Mouse (Mus musculus) stomach, postnatal 0 days (tissue): ENCODE data around the gene Kat6b. TPM values are rescaled to one million over a fixed set of nuclear protein-coding genes. Genes with fewer than 3 reads are reported as not detected.

Experiments
- ATAC-seq: fragments of 200-750 bp; cut with Nextera tagmentation; 2 replicates; pipeline ENCODE4 v1.8.0; 2017; ENCODE audit not compliant: low FRiP score, low TSS enrichment
- DNase-seq: peaks from one replicate; pipeline ENCODE4 v3.0.0-alpha.2; 2016; ENCODE audit warnings: low spot score
- H3K27ac ChIP-seq: fragments of 300-500 bp; sonication (generic); replicated peaks from 2 replicates; pipeline ENCODE4 v1.5.1; 2014; ENCODE audit warnings: mild to moderate bottlenecking, control low read depth
- H3K27me3 ChIP-seq: fragments of 300-500 bp; sonication (generic); 2 replicates; pipeline ENCODE4 v1.6.1; 2014; ENCODE audit warnings: low read length; ENCODE audit not compliant: control insufficient read depth, insufficient read depth
- H3K36me3 ChIP-seq: fragments of 300-500 bp; sonication (generic); 2 replicates; pipeline ENCODE4 v1.6.1; 2014; ENCODE audit warnings: low read length, mixed read lengths; ENCODE audit not compliant: control insufficient read depth, insufficient read depth
- H3K4me1 ChIP-seq: fragments of 300-500 bp; sonication (generic); replicated peaks from 2 replicates; pipeline ENCODE4 v1.6.1; 2014; ENCODE audit warnings: antibody characterized with exemption; ENCODE audit not compliant: control insufficient read depth, insufficient read depth
- H3K4me2 ChIP-seq: fragments of 300-500 bp; sonication (generic); replicated peaks from 2 replicates; pipeline ENCODE4 v1.6.1; 2014; ENCODE audit warnings: low read depth, mild to moderate bottlenecking, control low read depth, moderate library complexity
- H3K4me3 ChIP-seq: fragments of 300-500 bp; sonication (generic); 2 replicates; pipeline ENCODE4 v1.5.1; 2014; ENCODE audit warnings: low read depth, low read length, control low read depth
- H3K9ac ChIP-seq: fragments of 300-500 bp; sonication (generic); 2 replicates; pipeline ENCODE4 v1.6.1; 2014; ENCODE audit warnings: mild to moderate bottlenecking, low read length, control low read depth, mixed read lengths
- H3K9me3 ChIP-seq: fragments of 300-500 bp; sonication (generic); 2 replicates; pipeline ENCODE4 v1.6.1; 2016; ENCODE audit warnings: low read length; ENCODE audit not compliant: control insufficient read depth
- CTCF ChIP-seq: IDR thresholded peaks from 2 replicates; pipeline ENCODE4 v1.5.1; 2016; ENCODE audit warnings: antibody characterized with exemption, low read depth, mild to moderate bottlenecking, moderate library complexity
- EP300 ChIP-seq: optimal IDR thresholded peaks from 2 replicates; pipeline ENCODE3; 2016; ENCODE audit warnings: antibody characterized with exemption
- WGBS: fragments of 180-500 bp; shearing (Covaris S2); extraction: QIAGEN DNeasy Blood & Tissue Kit; methylation state at CpG from one replicate; pipeline ENCODE4 v1.1.7; 2014; 5-methylcytosine and 5-hydroxymethylcytosine counted together
- polyA plus RNA-seq: library from polyadenylated mRNA; unstranded; fragments of >200 nt; fragmentation: Nextera tagmentation; extraction: Ambion mirVana; gene quantifications from 2 replicates; pipeline ENCODE4 v1.2.1, GENCODE M21; 2015

The Kat6b gene
- polyA plus RNA-seq, 1 experiment from 2014 or later: 4.0 TPM

GRCm38 (mm10) chr14:21686376-21687279 is 205.4 kb downstream of the Kat6b start:
- no peaks in the 10 kb centered on the region for H3K36me3 ChIP-seq
- ATAC-seq: peak; percentile 35
- no peak for TF ChIP-seq CTCF
- no peak for TF ChIP-seq EP300
- peak overlapping the region; percentile 27; the same call in 1 of the 2 replicates for H3K4me3 ChIP-seq
- H3K9me3 ChIP-seq: no peaks in the 10 kb centered on the region
- H3K9ac ChIP-seq: peak overlapping the region; percentile 41; the same call in 1 of the 2 replicates
- DNase-seq: peak; percentile 37
- H3K27me3 ChIP-seq: no peaks in the 10 kb centered on the region
- H3K4me1 ChIP-seq: no peaks in the 10 kb centered on the region
- H3K4me2 ChIP-seq: peak overlapping the region; percentile 54
- WGBS: 16% methylated on average over 46 of the region's 49 CpGs
- H3K27ac ChIP-seq: no peak overlapping the region

GRCm38 (mm10) chr14:21691070-21691469 is 209.8 kb downstream of the Kat6b start:
- Histone ChIP-seq H3K4me2 (no peak overlapping the region), H3K9ac (no peak overlapping the region), H3K4me3 (no peak overlapping the region), H3K27me3 (no peaks in the 10 kb centered on the region), H3K27ac (no peak overlapping the region), H3K36me3 (no peaks in the 10 kb centered on the region), H3K9me3 (no peaks in the 10 kb centered on the region), H3K4me1 (no peaks in the 10 kb centered on the region)
- WGBS: 72% methylated on average over 3 of the region's 3 CpGs
- TF ChIP-seq CTCF (no peak), EP300 (no peak)
- DNase-seq (no peak), ATAC-seq (no peak)

GRCm38 (mm10) chr14:21695020-21695419 is 213.8 kb downstream of the Kat6b start:
- no peak for TF ChIP-seq CTCF
- TF ChIP-seq EP300: no peak
- Histone ChIP-seq H3K27me3 (no peaks in the 10 kb centered on the region), H3K9ac (no peak overlapping the region), H3K4me3 (no peak overlapping the region), H3K4me1 (no peaks in the 10 kb centered on the region), H3K27ac (no peak overlapping the region), H3K9me3 (no peaks in the 10 kb centered on the region), H3K4me2 (no peak overlapping the region), H3K36me3 (no peaks in the 10 kb centered on the region)
- WGBS: 67% methylated on average over 6 of the region's 6 CpGs
- ATAC-seq: no peak
- DNase-seq: no peak

- Histone ChIP-seq H3K27me3 (no peaks in the 10 kb centered on the region), H3K9ac (no peak overlapping the region), H3K27ac (no peak overlapping the region), H3K4me3 (no peak overlapping the region), H3K36me3 (no peaks in the 10 kb centered on the region), H3K4me1 (no peaks in the 10 kb centered on the region), H3K9me3 (no peaks in the 10 kb centered on the region), H3K4me2 (no peak overlapping the region)
- DNase-seq: no peak
- no peak for TF ChIP-seq EP300
- no peak for TF ChIP-seq CTCF
- no peak for ATAC-seq
- 80% methylated on average over 7 of the region's 7 CpGs for WGBS
These were observed 215.1 kb downstream of the Kat6b start for GRCm38 (mm10) chr14:21696186-21696830.

- ATAC-seq (no peak), DNase-seq (no peak)
- 0 out of 2 replicates have a peak, but pooled peaks cover 3% of the 10 kb centered on the region for H3K4me1 ChIP-seq
- no peak overlapping the region for H3K4me2 ChIP-seq
- H3K27ac ChIP-seq: no peak overlapping the region
- TF ChIP-seq CTCF (no peak), EP300 (no peak)
- no peaks in the 10 kb centered on the region for H3K9me3 ChIP-seq
- no peak overlapping the region for H3K4me3 ChIP-seq
- H3K9ac ChIP-seq: no peak overlapping the region
- WGBS: 94% methylated on average over 8 of the region's 8 CpGs
- H3K27me3 ChIP-seq: no peaks in the 10 kb centered on the region
- no peaks in the 10 kb centered on the region for H3K36me3 ChIP-seq
These were observed 221.5 kb downstream of the Kat6b start for GRCm38 (mm10) chr14:21702691-21703090.

GRCm38 (mm10) chr14:21703255-21703654 is 222.0 kb downstream of the Kat6b start:
- H3K9ac ChIP-seq: no peak overlapping the region
- no peak for TF ChIP-seq EP300
- no peak for TF ChIP-seq CTCF
- 60% methylated on average over 5 of the region's 5 CpGs for WGBS
- H3K4me2 ChIP-seq: no peak overlapping the region
- H3K9me3 ChIP-seq: no peaks in the 10 kb centered on the region
- ATAC-seq: no peak
- no peak overlapping the region for H3K27ac ChIP-seq
- DNase-seq: no peak
- no peaks in the 10 kb centered on the region for H3K36me3 ChIP-seq
- 0 out of 2 replicates have a peak, but pooled peaks cover 3% of the 10 kb centered on the region for H3K4me1 ChIP-seq
- H3K4me3 ChIP-seq: no peak overlapping the region
- H3K27me3 ChIP-seq: no peaks in the 10 kb centered on the region
